Mouse (Mus musculus): Measurements from ENCODE around the gene Gm9745.
"Not testable (repeated sequence)": the region's sequence is repeated elsewhere in the genome, so short reads cannot be mapped to it uniquely, and the experiment has no call there.

- TF ChIP-seq CTCF, EP300 (IDR thresholded peaks at IDR 0.05; ENCODE audit: low read depth): not testable (repeated sequence)
Observed at GRCm38 (mm10) chr13:8941110-8941509, 6.9 kb downstream of the Gm9745 start.
